Mouse (Mus musculus) right cerebral cortex, adult 18-20 months (tissue): Measurements from ENCODE around the gene Kif28.
A peak's percentile ranks its signal among the peaks of the same experiment; 100 is the strongest.
"Not testable (repeated sequence)": the region's sequence is repeated elsewhere in the genome, so short reads cannot be mapped to it uniquely, and the experiment has no call there.

Experiments
- DNase-seq: peaks from one replicate; pipeline ENCODE4 v3.0.0; 2022; ENCODE audit warnings: mixed read lengths

Kif28 gene

GRCm38 (mm10) chr1:179704150-179704549 lies 40.9 kb downstream of the Kif28 start:
- DNase-seq, result no peak

GRCm38 (mm10) chr1:179689479-179689878 lies 55.6 kb downstream of the Kif28 start:
- no peak for DNase-seq

- DNase-seq, result no peak
These were observed 56.2 kb downstream of the Kif28 start for GRCm38 (mm10) chr1:179688914-179689313.

- DNase-seq, result no peak
These were observed 56.7 kb downstream of the Kif28 start for GRCm38 (mm10) chr1:179688415-179688814.

- DNase-seq, result no peak
These were observed 57.1 kb downstream of the Kif28 start for GRCm38 (mm10) chr1:179687966-179688365.

- no peak for DNase-seq
These were observed 57.8 kb downstream of the Kif28 start for GRCm38 (mm10) chr1:179687305-179687704.

- DNase-seq, result no peak
These were observed 58.3 kb downstream of the Kif28 start for GRCm38 (mm10) chr1:179686781-179687180.

- DNase-seq, result no peak
These were observed 58.7 kb downstream of the Kif28 start for GRCm38 (mm10) chr1:179686348-179686747.

- DNase-seq, result not testable (repeated sequence)
These were observed 62.3 kb downstream of the Kif28 start for GRCm38 (mm10) chr1:179682753-179683152.

- no peak for DNase-seq
These were observed 65.7 kb downstream of the Kif28 start for GRCm38 (mm10) chr1:179679326-179679725.

GRCm38 (mm10) chr1:179677031-179677430 lies 68.0 kb downstream of the Kif28 start:
- DNase-seq, result no peak

GRCm38 (mm10) chr1:179674355-179674754 lies 70.7 kb downstream of the Kif28 start:
- DNase-seq, result no peak

- DNase-seq, result no peak
These were observed 76.1 kb downstream of the Kif28 start for GRCm38 (mm10) chr1:179668836-179669537.

- DNase-seq, result peak; percentile 83
These were observed 76.9 kb downstream of the Kif28 start, which contains the start of gene Sccpdh for GRCm38 (mm10) chr1:179668013-179668805. TSS of gene Sccpdh (plus strand) at chr1:179668210.

- DNase-seq, result no peak
These were observed 77.6 kb downstream of the Kif28 start for GRCm38 (mm10) chr1:179667450-179667849.

- no peak for DNase-seq
These were observed 78.1 kb downstream of the Kif28 start for GRCm38 (mm10) chr1:179666971-179667370.

- DNase-seq, result no peak
These were observed 80.7 kb downstream of the Kif28 start for GRCm38 (mm10) chr1:179664309-179664930.

GRCm38 (mm10) chr1:179663065-179663464 lies 82.0 kb downstream of the Kif28 start:
- peak; percentile 31 for DNase-seq

- peak; percentile 15 for DNase-seq
These were observed 93.8 kb downstream of the Kif28 start for GRCm38 (mm10) chr1:179651224-179651623.

- DNase-seq, result no peak
These were observed 94.8 kb downstream of the Kif28 start for GRCm38 (mm10) chr1:179650284-179650683.

GRCm38 (mm10) chr1:179649324-179649723 lies 95.7 kb downstream of the Kif28 start:
- no peak for DNase-seq

- not testable (repeated sequence) for DNase-seq
These were observed 96.4 kb downstream of the Kif28 start for GRCm38 (mm10) chr1:179648678-179649077.

GRCm38 (mm10) chr1:179645980-179646268 lies 99.1 kb downstream of the Kif28 start:
- DNase-seq, result no peak
